Mouse (Mus musculus) c-Kit-negative CD71-positive TER-119-positive erythroid progenitor cells, embryonic 14.5 days (primary cell): Measurements from ENCODE around the gene Rcan1.

Source experiments
- DNase-seq: peaks from one replicate; pipeline ENCODE4 v3.0.0-alpha.2; 2013; ENCODE audit warnings: low read depth, low spot score

The Rcan1 gene

DNA sequence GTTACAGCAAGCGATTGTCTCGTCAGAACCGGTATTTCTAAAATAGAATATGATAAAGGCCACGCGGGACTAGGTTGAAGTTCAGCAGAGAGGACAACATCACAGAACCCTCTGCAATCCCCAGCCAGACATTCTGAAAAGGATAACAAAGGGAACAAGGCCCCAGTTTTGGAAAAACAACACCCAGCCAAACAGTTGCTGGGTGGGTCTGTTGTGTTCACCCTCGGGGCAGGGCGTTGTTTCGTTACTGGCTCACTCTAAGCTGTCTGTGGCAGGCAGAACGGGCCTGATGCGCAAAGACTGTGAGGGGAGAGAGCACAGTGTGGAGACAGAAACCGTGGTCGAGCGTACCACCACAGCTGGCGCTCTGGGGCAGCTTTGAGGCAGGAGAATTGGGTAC, 2.2 kb downstream of the Rcan1 start:
- DNase-seq, result no peak

GRCm38 (mm10) chr16:92467041-92467440, 3.6 kb downstream of the Rcan1 start:
- DNase-seq, result no peak

- DNase-seq, result peak; percentile 97
Measured at GRCm38 (mm10) chr16:92465642-92466526, 4.8 kb downstream of the Rcan1 start.

GRCm38 (mm10) chr16:92465226-92465625, 5.4 kb downstream of the Rcan1 start:
- no peak for DNase-seq

DNA sequence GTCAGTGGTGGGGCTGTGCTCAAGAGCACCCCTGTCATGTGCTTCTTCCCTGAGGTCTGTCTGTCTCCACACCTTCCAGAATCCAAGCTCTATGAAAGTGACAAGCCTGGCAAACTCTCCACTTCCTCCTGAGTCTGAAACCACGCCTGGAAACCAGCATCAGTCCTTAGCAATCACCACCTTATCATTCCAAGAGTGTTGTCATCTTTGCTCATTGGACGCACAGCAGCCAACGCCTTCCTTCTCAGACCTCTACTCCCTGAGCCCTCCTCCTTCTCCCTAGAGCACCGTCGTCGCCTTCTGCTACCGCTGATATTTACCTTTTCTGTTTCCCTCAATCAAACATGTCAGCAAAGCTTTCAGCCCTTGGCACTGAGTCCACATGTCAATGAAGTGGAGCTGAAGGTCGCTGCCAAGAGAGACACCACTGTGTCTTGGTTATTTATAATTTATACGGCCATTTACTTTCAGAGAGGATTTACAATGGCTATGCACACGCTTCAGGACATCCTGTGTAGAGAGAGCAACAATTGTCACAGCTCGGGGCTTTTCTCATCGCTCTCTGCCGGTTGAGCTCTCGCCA, 6.2 kb downstream of the Rcan1 start:
- no peak for DNase-seq

DNA sequence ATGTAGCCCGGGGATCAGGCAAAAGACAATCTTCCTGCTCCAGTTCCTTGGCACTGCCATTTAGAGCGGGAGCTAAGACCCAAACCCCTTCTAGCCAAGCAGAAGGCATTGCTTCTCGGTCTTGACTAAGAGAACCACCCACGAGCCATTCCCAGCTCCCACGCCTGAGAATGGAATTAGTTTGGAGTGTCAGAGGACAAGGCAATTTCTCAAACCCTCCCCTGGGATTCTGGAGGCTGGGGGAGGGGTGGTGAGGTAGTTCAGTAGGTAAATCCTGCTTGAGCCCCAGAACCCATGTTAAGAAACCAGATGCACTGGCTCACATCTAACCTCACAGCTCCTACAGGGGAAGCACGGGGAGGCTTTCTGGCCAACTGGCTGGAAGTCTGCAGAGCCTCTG, 9.3 kb downstream of the Rcan1 start:
- DNase-seq, result no peak

DNA sequence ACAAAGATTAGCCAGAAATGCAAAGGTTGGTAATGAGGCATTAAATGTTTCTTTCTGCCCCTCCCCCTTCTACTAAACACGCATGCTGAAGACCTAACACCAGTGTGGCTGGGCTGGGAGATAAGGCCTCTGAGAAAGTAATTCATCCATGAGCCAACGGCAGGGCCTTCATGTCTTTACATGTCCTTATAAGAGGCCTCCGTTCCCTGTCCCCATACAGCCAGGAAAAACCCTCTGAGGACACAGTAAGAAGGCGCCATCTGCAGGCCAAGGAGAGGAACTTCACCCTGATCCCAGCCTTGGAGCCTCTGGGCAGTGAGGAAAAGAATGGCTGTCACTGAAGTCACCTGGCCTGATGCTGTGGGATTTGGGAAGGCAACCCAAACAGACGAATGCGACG, 13.1 kb downstream of the Rcan1 start:
- peak; percentile 46 for DNase-seq

- no peak for DNase-seq
Measured at GRCm38 (mm10) chr16:92455969-92456368, 14.7 kb downstream of the Rcan1 start.

GRCm38 (mm10) chr16:92455488-92455887, 15.2 kb downstream of the Rcan1 start:
- DNase-seq, result no peak

GRCm38 (mm10) chr16:92454495-92454894, 16.2 kb downstream of the Rcan1 start:
- DNase-seq, result no peak

DNA sequence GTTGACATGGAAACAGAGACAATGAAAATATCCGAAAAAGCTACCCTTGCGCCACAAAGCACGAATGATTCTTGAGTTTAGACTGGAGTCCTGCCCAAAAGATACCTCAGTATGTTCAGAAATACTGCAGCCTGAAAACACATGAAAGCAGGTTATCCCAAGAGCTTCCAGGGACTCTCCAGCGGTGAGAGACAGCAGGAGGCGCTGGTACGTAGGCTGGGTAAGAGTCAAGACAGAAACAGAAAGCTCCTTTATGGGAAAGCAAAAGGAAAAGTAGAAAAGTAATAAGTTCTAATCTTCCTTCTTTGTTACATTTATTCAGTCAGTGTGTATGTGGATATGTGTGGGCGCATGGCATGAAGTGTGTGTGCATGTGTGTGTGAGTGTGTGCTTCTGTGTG, 16.7 kb downstream of the Rcan1 start:
- DNase-seq, result no peak

- DNase-seq, result no peak
Measured at GRCm38 (mm10) chr16:92452609-92453008, 18.1 kb downstream of the Rcan1 start.

DNA sequence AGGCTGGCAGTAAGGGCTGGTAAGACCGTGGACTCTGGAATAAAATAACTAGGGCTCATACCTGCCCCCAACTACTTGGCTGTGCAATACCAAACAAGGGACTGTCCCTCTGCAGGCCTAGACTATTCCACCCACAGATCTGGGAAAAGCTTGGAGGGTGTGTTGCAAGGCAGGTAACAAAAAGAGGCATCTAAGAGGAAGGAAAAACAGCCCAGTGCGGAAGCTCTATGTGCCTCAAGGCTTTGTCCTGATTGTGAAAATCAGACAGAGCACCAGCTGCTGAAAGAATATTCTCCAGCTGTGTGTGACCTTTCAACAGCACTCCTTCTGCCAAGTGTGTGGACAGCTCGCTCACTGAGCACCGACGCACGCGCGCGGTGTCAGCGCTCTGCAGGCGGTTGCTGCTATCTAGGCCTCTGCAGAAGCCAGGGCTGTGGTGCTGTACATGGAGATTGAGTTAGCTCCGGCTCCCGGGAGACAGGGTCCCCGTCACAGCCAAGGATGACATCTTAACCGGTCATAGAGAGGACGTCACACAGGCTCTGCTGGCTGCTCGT, 19.1 kb downstream of the Rcan1 start:
- DNase-seq, result no peak

DNA sequence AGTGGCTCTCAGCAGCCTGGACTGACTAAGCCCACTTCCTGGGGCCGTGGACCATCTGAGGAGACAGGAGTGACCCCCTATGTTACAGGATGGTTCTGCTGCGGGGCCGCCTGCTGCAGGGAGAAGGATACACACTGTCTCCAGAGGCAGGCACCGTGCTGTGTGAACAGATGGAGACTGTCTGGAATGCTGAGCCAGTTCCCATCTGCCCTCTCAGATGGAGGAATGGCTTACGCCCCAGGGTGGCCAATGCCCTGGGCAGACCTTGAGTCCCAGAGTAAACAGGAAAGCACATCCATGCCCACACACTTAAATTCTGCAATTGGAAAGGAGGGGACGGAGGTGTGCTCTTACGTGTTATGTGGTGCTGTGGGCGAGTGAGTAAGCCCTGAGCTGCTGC, 20.3 kb downstream of the Rcan1 start:
- no peak for DNase-seq

- DNase-seq, result no peak
Measured at GRCm38 (mm10) chr16:92449080-92449479, 21.6 kb downstream of the Rcan1 start.

GRCm38 (mm10) chr16:92445377-92445776, 25.3 kb downstream of the Rcan1 start:
- DNase-seq, result no peak

GRCm38 (mm10) chr16:92443644-92444113, 27.0 kb downstream of the Rcan1 start:
- DNase-seq, result no peak

- no peak for DNase-seq
Measured at GRCm38 (mm10) chr16:92442946-92443345, 27.7 kb downstream of the Rcan1 start.

DNA sequence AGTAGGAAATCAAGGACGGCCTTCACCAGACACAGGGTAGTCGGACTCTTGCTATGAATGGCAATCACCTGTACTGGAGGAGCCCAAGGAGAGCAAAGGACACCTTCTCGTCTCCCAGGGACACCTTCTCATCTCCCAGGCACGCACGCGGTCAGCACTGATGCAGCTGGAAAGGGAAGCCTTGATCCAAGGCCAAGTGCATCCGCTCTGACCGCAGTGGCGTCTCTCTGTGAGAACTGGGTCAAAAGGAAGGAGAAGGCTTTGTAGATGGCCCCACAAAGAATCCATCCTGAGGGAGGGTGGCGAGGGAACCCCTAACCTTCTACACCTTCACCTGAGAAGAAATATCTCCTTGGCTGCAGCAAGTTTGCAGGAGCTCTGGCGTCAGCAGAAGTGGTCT, 28.5 kb downstream of the Rcan1 start:
- DNase-seq, result no peak

DNA sequence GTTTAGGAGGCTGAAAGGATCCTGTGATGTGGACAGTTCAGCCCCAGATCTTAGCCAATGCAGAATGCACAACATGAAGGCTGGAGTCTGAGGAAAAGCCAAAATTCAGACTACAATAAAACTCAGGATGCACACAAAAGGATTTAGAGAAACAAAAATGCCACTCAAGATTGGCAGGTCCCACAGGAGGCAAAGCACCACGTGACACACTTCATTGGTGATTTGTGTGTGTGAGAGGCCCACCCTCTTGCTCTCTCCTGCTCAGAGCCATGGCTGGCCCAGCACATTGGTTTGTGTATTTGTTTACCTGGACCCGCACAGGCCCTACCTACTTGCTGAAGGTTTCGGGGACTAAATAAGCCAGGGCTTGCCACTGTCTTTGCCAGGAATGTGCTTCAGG, 29.5 kb downstream of the Rcan1 start:
- DNase-seq, result no peak

DNA sequence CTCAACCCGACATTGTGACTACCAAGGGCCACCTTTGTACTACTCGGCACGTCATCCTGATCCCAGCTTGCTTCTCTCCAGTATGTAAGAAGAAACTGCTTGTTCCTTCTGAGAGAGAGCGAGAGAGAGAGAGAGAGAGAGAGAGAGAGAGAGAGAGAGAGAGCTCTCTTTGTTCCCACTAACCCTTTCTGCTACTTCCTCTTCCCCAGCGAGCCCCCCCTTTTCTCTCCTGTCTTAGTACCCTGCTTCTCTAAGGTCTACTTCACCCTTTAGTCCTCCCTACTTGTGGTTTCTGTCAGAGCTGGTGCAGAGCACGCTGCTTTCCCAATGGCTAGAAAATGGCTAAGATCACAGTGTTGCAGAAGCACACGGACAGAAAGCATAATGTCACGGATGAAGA, 30.4 kb downstream of the Rcan1 start:
- DNase-seq, result no peak

DNA sequence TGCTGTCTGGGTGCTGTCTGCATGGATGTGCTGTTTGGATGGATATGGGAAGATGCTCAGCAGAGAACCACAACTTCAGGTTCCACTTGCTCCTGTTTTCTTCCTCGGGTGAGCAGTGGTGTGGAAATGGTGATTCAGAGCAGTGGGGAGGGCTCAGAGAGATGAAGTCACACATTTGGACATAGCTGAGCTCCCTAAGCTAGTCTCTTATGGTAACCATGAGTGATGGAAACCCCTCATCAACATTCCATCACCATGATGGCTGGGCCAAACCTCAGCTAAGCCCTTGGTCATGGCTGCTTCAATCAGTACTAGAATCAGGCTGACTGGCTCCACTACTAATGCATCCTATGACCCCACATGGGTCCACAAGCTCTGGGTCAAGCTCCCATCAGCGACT, 30.9 kb downstream of the Rcan1 start:
- DNase-seq, result no peak

- DNase-seq, result no peak
Measured at GRCm38 (mm10) chr16:92435431-92435985, 35.2 kb downstream of the Rcan1 start.
